Mouse (Mus musculus) C3H10T1/2 (cell line): ENCODE results near the gene Olfr1362. TPM values are rescaled to one million over a fixed set of nuclear protein-coding genes. Genes with fewer than 3 reads are reported as not detected.

ENCODE experiments used
- polyA plus RNA-seq, 2 experiments: library from polyadenylated mRNA; unstranded; fragments of >200 nt; fragmentation: generic; extraction: Trizol; gene quantifications; one replicate each; pipeline ENCODE4 v1.2.1; 2012; ENCODE audit warnings: missing spikeins in 2 of 2

Olfr1362 gene
- not detected for polyA plus RNA-seq

GRCm38 (mm10) chr13:21613922-21614321 lies at the start of gene Olfr1362:
Gene Olfr1362 (minus strand): TSS chr13:21614022.

GRCm38 (mm10) chr13:21663286-21663685 lies 49.5 kb upstream of the Olfr1362 start, which contains the start of gene Olfr1361:
Gene Olfr1361 (minus strand): TSS chr13:21663386.

GRCm38 (mm10) chr13:21642418-21642817 lies 28.6 kb upstream of the Olfr1362 start, which contains the start of gene Olfr11:
Gene Olfr11 (minus strand): TSS chr13:21642518.

GRCm38 (mm10) chr13:21581659-21582058 lies 32.2 kb downstream of the Olfr1362 start, which contains the start of gene Olfr1364:
Gene Olfr1364 (minus strand): TSS chr13:21581759.

Other genes with a start within 250 kb of the Olfr1362 start
- gene Zkscan3, start 211.3 kb downstream of the Olfr1362 start, polyA plus RNA-seq = 10 to 100 TPM in 1 of 2 experiments, 1 to 10 TPM in 1; 1.0 to 19.6 TPM
- gene Pgbd1, start 173.0 kb downstream of the Olfr1362 start, polyA plus RNA-seq = not detected
- gene Zscan26, start 160.3 kb downstream of the Olfr1362 start, polyA plus RNA-seq = 1 to 10 TPM in 1 of 2 experiments, under 1 TPM in 1; 0.18 to 5.0 TPM
- not detected for gene Nkapl, start 145.5 kb downstream of the Olfr1362 start, polyA plus RNA-seq
- gene Zkscan4, start 135.1 kb downstream of the Olfr1362 start, polyA plus RNA-seq = under 1 TPM in 1 of 2 experiments, not detected in 1; 0.33 TPM
- gene Gm10065, start 134.6 kb downstream of the Olfr1362 start, polyA plus RNA-seq = not detected
- under 1 TPM; 0.14 to 0.60 TPM for gene AK157302, start 118.8 kb downstream of the Olfr1362 start, polyA plus RNA-seq
- 10 to 100 TPM; 15.6 to 26.8 TPM for gene Gm11273, start 112.6 kb downstream of the Olfr1362 start, polyA plus RNA-seq
- gene Zkscan8, start 82.9 kb downstream of the Olfr1362 start, polyA plus RNA-seq = 1 to 10 TPM in 1 of 2 experiments, under 1 TPM in 1; 0.26 to 1.2 TPM
- under 1 TPM; 0.01 to 0.05 TPM for gene Olfr1366, start 71.2 kb downstream of the Olfr1362 start, polyA plus RNA-seq
- not detected for gene Olfr1535, start 54.1 kb downstream of the Olfr1362 start, polyA plus RNA-seq
- not detected for gene Olfr1364, start 32.3 kb downstream of the Olfr1362 start, polyA plus RNA-seq
- gene Olfr11, start 28.5 kb upstream of the Olfr1362 start, polyA plus RNA-seq = under 1 TPM in 1 of 2 experiments, not detected in 1; 0.02 TPM
- not detected for gene Olfr1361, start 49.4 kb upstream of the Olfr1362 start, polyA plus RNA-seq
- not detected for gene Olfr1360, start 63.4 kb upstream of the Olfr1362 start, polyA plus RNA-seq
- not detected for gene Olfr1359, start 84.1 kb upstream of the Olfr1362 start, polyA plus RNA-seq
- 10 to 100 TPM in 1 of 2 experiments, 1 to 10 TPM in 1; 3.1 to 18.5 TPM for gene Hist1h2bl, start 102.1 kb upstream of the Olfr1362 start, polyA plus RNA-seq
- 10 to 100 TPM; 16.9 to 23.6 TPM for gene Hist1h2ai, start 102.4 kb upstream of the Olfr1362 start, polyA plus RNA-seq
- gene Hist1h3h, start 103.6 kb upstream of the Olfr1362 start, polyA plus RNA-seq = 10 to 100 TPM; 14.5 to 88.7 TPM
- 10 to 100 TPM in 1 of 2 experiments, 1 to 10 TPM in 1; 2.2 to 12.6 TPM for gene Hist1h2bm, start 108.0 kb upstream of the Olfr1362 start, polyA plus RNA-seq
- gene Hist1h4j, start 121.0 kb upstream of the Olfr1362 start, polyA plus RNA-seq = 1 to 10 TPM; 4.2 to 5.5 TPM
- 10 to 100 TPM in 1 of 2 experiments, 1 to 10 TPM in 1; 7.8 to 28.2 TPM for gene Hist1h4k, start 136.5 kb upstream of the Olfr1362 start, polyA plus RNA-seq
- 10 to 100 TPM in 1 of 2 experiments, 1 to 10 TPM in 1; 2.8 to 17.3 TPM for gene Hist1h2ak, start 139.8 kb upstream of the Olfr1362 start, polyA plus RNA-seq
- gene Hist1h2bn, start 140.1 kb upstream of the Olfr1362 start, polyA plus RNA-seq = 1 to 10 TPM; 2.0 to 7.9 TPM
- 1 to 10 TPM; 1.6 to 7.5 TPM for gene Hist1h1b, start 166.6 kb upstream of the Olfr1362 start, polyA plus RNA-seq
- gene Hist1h3i, start 169.3 kb upstream of the Olfr1362 start, polyA plus RNA-seq = 10 to 100 TPM; 13.1 to 37.5 TPM
- gene Hist1h2an, start 173.2 kb upstream of the Olfr1362 start, polyA plus RNA-seq = 10 to 100 TPM; 13.8 to 30.2 TPM
- gene Hist1h2bp, start 173.4 kb upstream of the Olfr1362 start, polyA plus RNA-seq = 10 to 100 TPM in 1 of 2 experiments, 1 to 10 TPM in 1; 1.7 to 17.1 TPM
- gene Hist1h2bq, start 196.2 kb upstream of the Olfr1362 start, polyA plus RNA-seq = 10 to 100 TPM; 10.6 to 41.1 TPM
- 1 to 10 TPM in 1 of 2 experiments, under 1 TPM in 1; 0.84 to 2.2 TPM for gene Hist1h2ao, start 196.4 kb upstream of the Olfr1362 start, polyA plus RNA-seq
- gene Hist1h4m, start 197.7 kb upstream of the Olfr1362 start, polyA plus RNA-seq = 1 to 10 TPM in 1 of 2 experiments, not detected in 1; 2.9 TPM
- gene Hist1h4n, start 218.2 kb upstream of the Olfr1362 start, polyA plus RNA-seq = 10 to 100 TPM; 21.2 to 62.8 TPM
- 1,000 to 10,000 TPM in 1 of 2 experiments, 100 to 1,000 TPM in 1; 1,000 to 8,126 TPM for gene Hist1h2ap, start 219.5 kb upstream of the Olfr1362 start, polyA plus RNA-seq
- 10 to 100 TPM in 1 of 2 experiments, 1 to 10 TPM in 1; 8.9 to 41.0 TPM for gene Hist1h2br, start 219.7 kb upstream of the Olfr1362 start, polyA plus RNA-seq